Mouse (Mus musculus): ENCODE results near the gene Prr19. TPM values are rescaled to one million over a fixed set of nuclear protein-coding genes. Genes with fewer than 3 reads are reported as not detected.
A peak's percentile ranks its signal among the peaks of the same experiment; 100 is the strongest.

The Prr19 gene
- polyA plus RNA-seq, 1 experiment from 2014 or later: 0.60 TPM

DNA sequence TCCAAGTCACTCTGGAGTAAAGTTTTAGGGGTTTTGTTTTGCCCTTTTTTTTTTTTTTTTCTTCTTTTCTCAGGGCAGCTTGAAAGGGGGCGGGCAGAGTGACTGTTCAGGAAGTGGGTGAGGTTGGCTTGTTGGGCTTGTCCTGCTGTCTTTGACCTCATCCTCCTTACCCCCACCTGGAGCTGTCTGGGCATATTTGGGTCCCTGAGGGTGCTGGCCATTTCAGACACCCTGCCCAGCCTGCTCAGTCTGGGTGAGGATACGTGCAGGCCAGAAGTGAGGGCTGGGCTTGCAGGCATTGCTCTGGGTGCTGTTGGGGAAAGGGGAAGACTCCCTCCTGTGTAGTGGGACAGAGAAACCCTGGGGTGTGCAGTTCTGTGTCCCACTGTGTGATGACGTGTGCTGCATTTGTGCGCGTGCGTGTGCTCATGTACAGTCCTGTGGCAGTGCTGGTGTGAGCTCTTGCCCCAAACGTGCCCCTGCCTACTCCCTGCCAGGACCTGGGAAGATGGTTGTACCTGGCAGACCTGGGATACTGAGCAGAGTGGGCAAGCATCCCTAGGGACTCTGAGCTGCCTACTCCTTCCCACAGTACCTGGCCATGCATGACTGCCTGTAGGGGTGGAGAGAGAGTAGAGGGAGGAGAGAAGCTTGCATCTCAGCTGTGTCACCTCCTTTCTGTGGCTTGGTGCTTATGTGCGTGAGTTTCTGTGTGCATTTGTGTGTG is 31.5 kb upstream of the Prr19 start:
- H3K27me3 ChIP-seq: no peaks in the 10 kb centered on the region
- 83% methylated on average over 8 of the region's 8 CpGs for WGBS
- H3K9ac ChIP-seq: peak overlapping the region; percentile 82; the same call in 1 of the 2 replicates
- peaks cover 38% of the 10 kb centered on the region for H3K36me3 ChIP-seq
- H3K27ac ChIP-seq: peak overlapping the region; percentile 75
- peak overlapping the region; percentile 77 for H3K4me3 ChIP-seq
- peak overlapping the region; percentile 82 for H3K4me2 ChIP-seq
- no peak for ATAC-seq (ENCODE audit: insufficient number of reproducible peaks, insufficient read depth, low FRiP score, low TSS enrichment, low read depth)
- peaks cover 39% of the 10 kb centered on the region for H3K4me1 ChIP-seq
- no peaks in the 10 kb centered on the region for H3K9me3 ChIP-seq

DNA sequence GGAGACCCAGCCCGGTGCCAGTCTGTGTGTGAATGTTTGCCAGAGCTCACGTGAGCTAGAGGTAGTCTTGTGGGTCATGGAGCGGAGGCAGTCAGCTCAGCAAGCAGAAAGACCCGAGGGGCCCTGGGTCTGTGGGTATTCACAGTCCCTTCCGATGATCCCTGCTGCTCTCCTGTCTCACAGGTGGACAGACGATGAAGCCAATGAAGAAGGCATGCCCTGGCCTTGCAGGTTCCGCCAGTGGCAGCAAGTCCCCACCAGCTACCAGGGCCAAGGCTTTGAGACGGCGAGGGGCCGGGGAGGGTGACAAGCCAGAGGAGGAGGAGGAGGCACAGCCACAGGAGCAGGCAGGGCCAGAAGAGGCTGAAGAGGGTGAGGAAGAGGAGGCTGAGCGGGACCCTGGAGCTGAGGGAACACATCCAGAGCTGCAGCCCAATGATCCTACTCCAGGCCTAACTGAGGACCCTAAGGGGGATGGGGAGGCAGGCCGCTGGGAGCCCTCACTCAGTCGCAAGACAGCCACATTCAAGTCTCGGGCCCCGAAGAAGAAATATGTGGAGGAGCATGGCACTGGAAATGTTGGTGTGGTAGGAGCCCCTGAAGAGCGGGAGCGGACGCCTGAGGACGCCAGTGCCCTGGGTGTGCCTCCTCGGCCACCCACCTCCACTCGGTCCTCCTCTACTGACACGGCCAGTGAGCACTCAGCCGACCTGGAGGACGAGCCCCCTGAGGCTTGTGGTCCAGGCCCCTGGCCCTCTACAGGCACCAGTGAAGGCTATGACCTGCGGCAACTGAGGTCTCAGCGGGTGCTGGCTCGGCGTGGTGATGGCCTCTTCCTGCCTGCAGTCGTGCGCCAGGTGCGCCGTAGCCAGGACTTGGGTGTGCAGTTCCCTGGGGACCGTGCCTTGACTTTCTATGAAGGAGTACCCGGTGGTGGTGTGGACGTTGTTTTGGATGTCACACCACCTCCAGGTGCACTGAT is 30.3 kb upstream of the Prr19 start:
- Histone ChIP-seq H3K4me1 (peaks cover 51% of the 10 kb centered on the region), H3K4me3 (no peak overlapping the region), H3K9ac (peak overlapping the region; percentile 82), H3K27ac (no peak overlapping the region), H3K4me2 (no peak overlapping the region), H3K9me3 (no peaks in the 10 kb centered on the region), H3K27me3 (no peaks in the 10 kb centered on the region), H3K36me3 (peaks cover 38% of the 10 kb centered on the region)
- no peak for ATAC-seq (ENCODE audit: insufficient number of reproducible peaks, insufficient read depth, low FRiP score, low TSS enrichment, low read depth)
- WGBS: 88% methylated on average over 35 of the region's 35 CpGs

DNA sequence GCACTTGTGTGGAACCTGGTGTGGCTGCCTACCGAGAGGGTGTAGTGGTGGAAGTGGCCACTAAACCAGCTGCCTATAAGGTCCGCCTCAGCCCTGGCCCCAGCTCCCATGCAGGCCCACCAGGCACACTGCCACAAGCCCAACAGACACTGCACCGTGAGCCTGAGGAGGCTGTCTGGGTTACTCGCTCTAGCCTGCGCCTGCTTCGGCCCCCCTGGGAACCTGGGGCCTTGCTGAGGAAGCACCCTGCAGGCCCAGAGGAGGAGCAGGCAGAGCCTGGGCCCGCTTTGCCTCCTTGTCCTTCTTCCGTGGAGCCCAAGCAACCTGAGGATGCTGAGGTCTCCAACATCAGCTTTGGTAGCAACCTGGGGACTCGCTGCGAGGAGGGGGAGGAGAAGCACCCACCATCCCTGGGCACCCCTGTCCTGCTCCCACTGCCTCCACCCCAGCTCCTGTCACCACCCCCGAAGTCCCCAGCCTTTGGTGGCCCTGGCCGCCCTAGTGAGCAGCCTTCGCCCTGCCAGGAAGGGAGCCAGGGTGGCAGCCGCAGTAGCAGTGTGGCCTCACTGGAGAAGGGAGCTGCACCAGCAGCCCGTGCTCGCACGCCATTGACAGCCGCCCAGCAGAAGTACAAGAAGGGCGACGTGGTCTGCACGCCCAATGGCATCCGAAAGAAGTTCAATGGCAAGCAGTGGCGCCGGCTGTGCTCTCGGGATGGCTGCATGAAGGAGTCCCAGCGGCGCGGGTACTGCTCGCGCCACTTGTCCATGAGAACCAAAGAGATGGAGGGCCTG is 29.4 kb upstream of the Prr19 start:
- Histone ChIP-seq H3K27me3 (no peaks in the 10 kb centered on the region), H3K4me2 (no peak overlapping the region), H3K4me1 (peaks cover 58% of the 10 kb centered on the region), H3K36me3 (peaks cover 40% of the 10 kb centered on the region), H3K27ac (no peak overlapping the region), H3K9ac (0 out of 2 replicates have a peak overlapping the region, but pooled peaks have one; percentile 21), H3K4me3 (no peak overlapping the region), H3K9me3 (no peaks in the 10 kb centered on the region)
- 87% methylated on average over 30 of the region's 30 CpGs for WGBS
- no peak for ATAC-seq (ENCODE audit: insufficient number of reproducible peaks, insufficient read depth, low FRiP score, low TSS enrichment, low read depth)

- no peak overlapping the region for H3K4me2 ChIP-seq
- H3K9me3 ChIP-seq: no peaks in the 10 kb centered on the region
- 0 out of 2 replicates have a peak overlapping the region, but pooled peaks have one; percentile 21 for H3K9ac ChIP-seq
- H3K4me1 ChIP-seq: peaks cover 63% of the 10 kb centered on the region
- H3K4me3 ChIP-seq: no peak overlapping the region
- H3K27ac ChIP-seq: no peak overlapping the region
- WGBS: 89% methylated on average over 38 of the region's 38 CpGs
- no peaks in the 10 kb centered on the region for H3K27me3 ChIP-seq
- peaks cover 40% of the 10 kb centered on the region for H3K36me3 ChIP-seq
- no peak for ATAC-seq (ENCODE audit: insufficient number of reproducible peaks, insufficient read depth, low FRiP score, low TSS enrichment, low read depth)
Measured at GRCm38 (mm10) chr7:25272445-25273258, 28.6 kb upstream of the Prr19 start.

DNA sequence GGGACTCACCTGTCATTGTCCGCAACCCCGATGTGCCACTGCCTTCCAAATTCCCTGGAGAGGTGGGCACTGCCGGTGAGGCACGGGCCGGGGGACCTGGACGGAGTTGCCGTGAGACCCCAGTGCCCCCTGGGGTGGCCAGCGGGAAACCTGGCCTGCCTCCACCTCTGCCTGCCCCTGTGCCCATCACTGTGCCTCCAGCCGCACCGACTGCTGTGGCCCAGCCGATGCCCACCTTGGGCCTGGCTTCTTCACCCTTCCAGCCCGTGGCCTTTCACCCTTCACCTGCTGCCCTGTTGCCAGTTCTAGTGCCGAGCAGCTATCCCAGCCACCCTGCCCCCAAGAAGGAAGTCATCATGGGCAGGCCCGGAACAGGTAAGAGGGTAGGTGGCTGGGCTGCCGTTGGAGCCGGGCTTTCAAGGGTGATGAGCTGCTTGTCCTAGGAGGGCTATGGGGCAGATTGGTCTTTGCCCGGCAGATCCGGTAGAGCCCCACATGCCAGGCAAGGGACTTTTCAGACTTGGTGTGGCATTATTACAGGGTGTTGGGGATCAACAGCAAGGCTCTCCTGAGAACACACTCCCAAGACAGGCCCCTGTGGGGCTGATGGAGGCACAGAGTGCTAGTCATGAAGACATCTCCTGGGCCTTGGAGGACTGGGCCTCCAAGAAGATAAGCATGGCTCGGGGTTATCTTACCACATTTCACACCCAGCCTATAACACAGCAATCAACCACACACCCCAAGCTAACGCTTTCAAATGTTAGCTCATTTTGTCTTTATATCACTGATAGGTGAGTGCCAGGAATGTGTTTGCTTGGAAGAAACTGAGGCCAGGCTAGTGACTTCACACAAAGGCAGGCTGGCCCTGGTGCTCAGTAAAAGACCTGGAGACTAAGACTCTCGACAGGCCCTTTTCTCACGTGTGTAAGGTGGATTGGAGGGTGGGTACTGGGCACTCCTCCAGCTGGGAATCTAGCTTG is 27.7 kb upstream of the Prr19 start:
- no peak overlapping the region; the same call in 1 of the 2 replicates for H3K27ac ChIP-seq
- ATAC-seq (ENCODE audit: insufficient number of reproducible peaks, insufficient read depth, low FRiP score, low TSS enrichment, low read depth): no peak
- H3K36me3 ChIP-seq: peaks cover 40% of the 10 kb centered on the region
- peak overlapping the region; percentile 44; the same call in 1 of the 2 replicates for H3K9ac ChIP-seq
- no peak overlapping the region for H3K4me3 ChIP-seq
- 89% methylated on average over 22 of the region's 22 CpGs for WGBS
- H3K4me2 ChIP-seq: no peak overlapping the region
- H3K27me3 ChIP-seq: no peaks in the 10 kb centered on the region
- H3K4me1 ChIP-seq: peaks cover 67% of the 10 kb centered on the region
- no peaks in the 10 kb centered on the region for H3K9me3 ChIP-seq

DNA sequence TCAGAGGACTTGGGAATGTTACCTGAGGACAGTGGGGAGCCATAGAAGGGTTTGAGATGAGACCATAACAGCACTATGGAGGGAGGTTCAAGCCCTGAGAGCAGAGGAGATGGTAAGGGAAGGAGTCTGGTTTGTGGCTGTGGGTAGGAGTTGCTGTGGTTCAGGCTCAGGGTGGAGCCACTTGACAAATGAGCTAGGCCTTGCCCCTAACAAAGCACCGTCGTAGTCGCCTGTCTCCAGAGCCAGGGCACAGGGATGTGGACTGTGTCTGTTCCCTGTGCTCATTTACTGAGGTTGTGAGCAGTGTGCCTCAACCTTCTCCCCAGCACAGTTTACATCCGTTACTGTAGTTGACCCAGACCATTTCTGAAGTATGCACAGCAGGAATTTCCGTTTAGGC is 26.6 kb upstream of the Prr19 start:
- Histone ChIP-seq H3K4me2 (peak overlapping the region; percentile 16; the same call in 1 of the 2 replicates), H3K27me3 (no peaks in the 10 kb centered on the region), H3K9ac (peak overlapping the region; percentile 44; the same call in 1 of the 2 replicates), H3K4me3 (no peak overlapping the region), H3K9me3 (no peaks in the 10 kb centered on the region), H3K4me1 (peaks cover 59% of the 10 kb centered on the region), H3K27ac (peak overlapping the region; percentile 100; the same call in 1 of the 2 replicates), H3K36me3 (peaks cover 40% of the 10 kb centered on the region)
- WGBS: 46% methylated on average over 5 of the region's 5 CpGs
- no peak for ATAC-seq (ENCODE audit: insufficient number of reproducible peaks, insufficient read depth, low FRiP score, low TSS enrichment, low read depth)

DNA sequence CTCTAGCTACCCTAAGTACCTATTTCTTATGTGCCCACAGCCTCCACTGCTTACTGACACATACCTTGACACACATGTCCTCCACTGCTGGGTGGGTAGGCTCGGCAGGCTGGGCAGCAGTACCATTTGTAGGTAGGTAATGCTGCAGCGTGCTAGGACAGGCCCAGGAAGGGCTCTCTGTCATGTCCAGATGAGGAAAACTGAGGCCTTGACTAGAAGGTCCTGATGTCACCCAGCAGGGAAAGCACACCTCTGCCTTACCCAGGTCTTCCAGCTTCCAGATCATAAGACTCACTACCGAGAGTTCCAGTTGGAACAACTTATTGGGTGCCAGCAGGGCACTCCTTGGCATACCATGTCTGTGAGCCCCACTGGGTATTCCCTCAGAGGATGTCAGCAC is 26.2 kb upstream of the Prr19 start:
- Histone ChIP-seq H3K9me3 (no peaks in the 10 kb centered on the region), H3K36me3 (peaks cover 40% of the 10 kb centered on the region), H3K4me2 (peak overlapping the region; percentile 16; the same call in 1 of the 2 replicates), H3K27ac (peak overlapping the region; percentile 100), H3K4me1 (peaks cover 59% of the 10 kb centered on the region), H3K9ac (peak overlapping the region; percentile 58; the same call in 1 of the 2 replicates), H3K4me3 (no peak overlapping the region), H3K27me3 (no peaks in the 10 kb centered on the region)
- ATAC-seq (ENCODE audit: insufficient number of reproducible peaks, insufficient read depth, low FRiP score, low TSS enrichment, low read depth): no peak
- 83% methylated on average over 3 of the region's 3 CpGs for WGBS

DNA sequence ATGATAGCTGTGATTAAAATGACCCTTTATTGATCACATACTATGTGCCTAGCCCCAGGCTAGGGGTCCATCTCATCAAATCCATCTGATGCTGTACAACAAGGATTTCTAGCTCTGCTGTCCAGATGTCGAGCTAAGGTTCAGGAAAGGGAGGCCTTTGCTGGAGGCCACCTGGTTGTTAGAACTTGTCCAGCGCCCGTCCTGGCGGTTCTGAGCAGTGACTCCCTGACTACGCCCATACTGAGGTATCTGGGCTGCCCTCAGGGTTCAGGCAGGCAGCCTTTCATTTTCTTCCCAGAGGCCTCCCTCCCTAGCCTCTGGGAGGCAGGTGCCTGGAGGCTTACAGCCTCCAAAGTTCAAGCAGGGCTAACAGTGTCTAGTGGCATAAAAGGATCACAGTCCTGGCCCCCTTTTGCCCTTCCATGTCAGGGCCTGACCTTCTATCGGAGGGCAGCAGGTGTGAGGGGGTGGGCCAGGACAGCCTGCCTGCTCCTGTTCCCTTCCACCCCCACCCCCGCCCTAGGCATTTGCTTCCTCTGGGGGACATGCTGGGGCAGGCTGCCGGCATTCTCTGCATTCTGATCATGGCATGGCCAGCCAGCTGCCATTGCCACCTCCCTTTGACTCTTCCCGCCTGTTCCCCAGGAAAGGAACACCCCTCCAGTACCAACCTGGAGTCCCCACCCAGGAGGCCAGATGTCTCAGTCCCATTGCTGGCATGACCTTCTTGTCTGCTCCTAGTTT is 25.5 kb upstream of the Prr19 start:
- peak overlapping the region; percentile 58 for H3K9ac ChIP-seq
- 35% methylated on average over 9 of the region's 9 CpGs for whole genome bisulfite sequencing
- H3K27ac ChIP-seq: peak overlapping the region; percentile 100
- peaks cover 39% of the 10 kb centered on the region for H3K36me3 ChIP-seq
- H3K27me3 ChIP-seq: no peaks in the 10 kb centered on the region
- H3K4me3 ChIP-seq: 0 out of 2 replicates have a peak overlapping the region, but pooled peaks have one; percentile 4
- peaks cover 62% of the 10 kb centered on the region for H3K4me1 ChIP-seq
- ATAC-seq (ENCODE audit: insufficient number of reproducible peaks, insufficient read depth, low FRiP score, low TSS enrichment, low read depth): no peak
- no peaks in the 10 kb centered on the region for H3K9me3 ChIP-seq
- H3K4me2 ChIP-seq: peak overlapping the region; percentile 92

DNA sequence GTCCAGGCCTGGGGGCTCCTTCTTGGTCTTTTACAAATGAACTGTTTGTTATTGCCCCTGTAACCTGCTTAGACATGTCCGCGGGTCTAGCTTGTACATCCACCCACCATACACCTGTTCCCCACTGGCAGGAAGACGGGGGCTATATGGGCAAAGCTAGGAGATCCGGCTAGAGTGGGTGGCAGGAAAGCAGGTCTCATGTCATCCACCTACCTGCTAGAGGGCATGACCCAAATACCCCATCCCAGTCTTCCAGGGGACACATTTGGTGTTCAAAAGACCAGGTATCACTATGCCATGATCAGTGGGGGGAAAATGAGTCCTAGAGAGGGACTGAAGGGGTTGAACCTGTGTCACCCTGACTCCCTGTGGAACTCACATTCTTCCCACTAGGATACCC is 23.8 kb upstream of the Prr19 start:
- peaks cover 72% of the 10 kb centered on the region for H3K4me1 ChIP-seq

More for the DNA sequence above, 23.8 kb upstream of the Prr19 start:
- H3K9ac ChIP-seq: peak overlapping the region; percentile 78
- no peak for ATAC-seq (ENCODE audit: insufficient number of reproducible peaks, insufficient read depth, low FRiP score, low TSS enrichment, low read depth)
- H3K4me2 ChIP-seq: peak overlapping the region; percentile 92
- no peaks in the 10 kb centered on the region for H3K9me3 ChIP-seq
- peaks cover 22% of the 10 kb centered on the region for H3K36me3 ChIP-seq
- H3K27me3 ChIP-seq: no peaks in the 10 kb centered on the region
- H3K4me3 ChIP-seq: peak overlapping the region; percentile 85
- 76% methylated on average over 4 of the region's 4 CpGs for WGBS
- H3K27ac ChIP-seq: peak overlapping the region; percentile 100
